Mouse (Mus musculus): Measurements from ENCODE around the gene Gpr55.

The Gpr55 gene

DNA sequence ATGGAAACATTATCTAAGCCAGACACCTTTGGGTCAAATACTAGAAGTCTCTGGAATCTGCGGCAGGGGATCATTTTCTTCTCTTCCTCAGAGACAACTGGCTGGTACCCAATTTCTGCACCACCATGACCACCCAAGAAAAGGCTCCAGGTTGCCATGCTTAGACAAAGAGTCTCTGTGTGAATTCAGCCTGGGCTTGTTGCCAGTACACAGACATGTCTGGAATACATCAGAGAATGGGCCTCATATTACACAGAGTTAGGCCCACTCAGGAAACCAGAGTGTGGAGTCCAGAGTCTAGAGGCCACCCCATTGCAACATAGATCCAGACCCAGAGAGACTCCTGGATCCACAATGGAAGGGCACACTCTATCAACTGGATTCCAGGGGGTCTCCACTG is 8.7 kb upstream of the Gpr55 start:
- TF ChIP-seq CTCF (conservative IDR thresholded peaks at IDR 0.05; ENCODE audit: low read length) (no peak), NANOG (IDR thresholded peaks at IDR 0.05; ENCODE audit: borderline replicate concordance, low read length) (no peak), POU5F1 (IDR thresholded peaks at IDR 0.05; ENCODE audit: borderline replicate concordance, low read length) (no peak)
- no peaks in the 10 kb centered on the region for H3K27me3 ChIP-seq (ENCODE audit: insufficient read depth, low read length)
- no peak overlapping the region for H3K4me3 ChIP-seq (replicated peaks; ENCODE audit: low read length)
- peaks cover 6% of the 10 kb centered on the region; the same call in 1 of the 2 replicates for H3K9me3 ChIP-seq (ENCODE audit: low read length)
- H3K36me3 ChIP-seq (ENCODE audit: insufficient read depth, low read length): no peaks in the 10 kb centered on the region
- no peaks in the 10 kb centered on the region for H3K4me1 ChIP-seq (replicated peaks; ENCODE audit: low read depth, low read length)

DNA sequence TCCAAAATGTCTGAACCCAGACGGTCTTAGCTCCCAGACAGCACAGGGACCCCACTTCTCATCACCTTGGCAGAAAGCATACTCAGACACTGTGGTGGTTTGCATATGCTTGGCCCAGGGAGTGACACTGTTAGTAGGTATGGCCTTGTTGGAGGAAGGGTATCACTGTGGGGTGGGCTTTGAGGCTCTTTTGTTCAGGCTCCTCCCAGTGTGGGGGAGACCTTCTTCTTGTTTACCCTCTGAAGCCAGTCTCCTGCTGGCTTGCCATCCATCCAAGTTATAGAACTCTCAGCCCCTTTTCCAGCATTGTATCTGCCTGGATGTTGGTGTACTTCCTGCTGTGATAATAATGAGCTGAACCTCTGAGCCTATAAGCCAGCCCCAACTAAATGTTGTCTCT is 8.3 kb upstream of the Gpr55 start:
- no peak for TF ChIP-seq CTCF (conservative IDR thresholded peaks at IDR 0.05; ENCODE audit: low read length)
- no peak for TF ChIP-seq POU5F1 (IDR thresholded peaks at IDR 0.05; ENCODE audit: borderline replicate concordance, low read length)
- no peak for TF ChIP-seq NANOG (IDR thresholded peaks at IDR 0.05; ENCODE audit: borderline replicate concordance, low read length)
- Histone ChIP-seq H3K4me1 (replicated peaks; ENCODE audit: low read depth, low read length) (no peaks in the 10 kb centered on the region), H3K9me3 (ENCODE audit: low read length) (peaks cover 9% of the 10 kb centered on the region; the same call in 1 of the 2 replicates), H3K4me3 (replicated peaks; ENCODE audit: low read length) (no peak overlapping the region), H3K27me3 (ENCODE audit: insufficient read depth, low read length) (no peaks in the 10 kb centered on the region), H3K36me3 (ENCODE audit: insufficient read depth, low read length) (no peaks in the 10 kb centered on the region)

DNA sequence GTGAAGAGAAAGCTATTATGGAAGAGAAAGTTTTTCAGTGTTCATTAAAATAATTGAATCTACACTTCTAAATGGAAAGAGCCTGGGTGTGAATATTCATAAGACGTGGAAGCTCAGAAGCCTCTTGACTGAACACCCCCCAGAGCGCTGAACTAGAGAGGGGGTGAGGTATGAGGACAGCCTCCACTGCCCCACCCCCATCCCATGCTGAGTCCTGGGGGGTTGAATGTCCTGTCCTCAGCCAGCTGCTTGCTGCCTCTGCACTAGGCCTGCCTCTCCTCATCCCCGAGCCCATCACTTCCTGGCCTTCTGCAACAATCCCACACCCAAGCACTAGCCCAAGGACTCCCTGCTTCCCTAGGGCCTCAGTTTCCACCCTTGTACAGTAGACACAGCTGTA is 5.0 kb upstream of the Gpr55 start:
- H3K4me3 ChIP-seq (replicated peaks; ENCODE audit: low read length): no peak overlapping the region
- H3K9me3 ChIP-seq (ENCODE audit: low read length): peaks cover 9% of the 10 kb centered on the region; the same call in 1 of the 2 replicates
- no peaks in the 10 kb centered on the region for H3K4me1 ChIP-seq (replicated peaks; ENCODE audit: low read depth, low read length)
- TF ChIP-seq POU5F1 (IDR thresholded peaks at IDR 0.05; ENCODE audit: borderline replicate concordance, low read length) (no peak), CTCF (conservative IDR thresholded peaks at IDR 0.05; ENCODE audit: low read length) (no peak), NANOG (IDR thresholded peaks at IDR 0.05; ENCODE audit: borderline replicate concordance, low read length) (no peak)
- no peaks in the 10 kb centered on the region for H3K27me3 ChIP-seq (ENCODE audit: insufficient read depth, low read length)
- H3K36me3 ChIP-seq (ENCODE audit: insufficient read depth, low read length): no peaks in the 10 kb centered on the region

DNA sequence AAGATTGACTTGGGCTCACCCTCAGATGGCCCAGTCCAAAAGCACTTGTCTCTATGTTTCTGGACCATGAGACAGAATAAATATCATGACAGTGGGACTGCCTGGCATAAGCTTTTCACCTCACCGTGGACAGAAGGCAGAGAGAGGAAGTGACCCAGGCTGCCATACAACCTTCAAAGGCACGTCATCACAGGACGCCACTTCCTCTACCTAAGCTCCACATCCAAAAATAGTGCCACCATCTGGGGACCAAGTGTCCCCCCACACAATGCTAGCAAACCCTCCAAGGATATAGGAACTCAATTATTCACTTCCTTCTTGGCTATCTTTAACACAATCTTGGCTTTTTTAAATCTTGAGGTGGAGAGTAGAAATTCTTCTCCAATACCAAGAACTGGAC is 1.3 kb upstream of the Gpr55 start:
- peaks cover 9% of the 10 kb centered on the region; the same call in 1 of the 2 replicates for H3K9me3 ChIP-seq (ENCODE audit: low read length)
- H3K27me3 ChIP-seq (ENCODE audit: insufficient read depth, low read length): peaks cover 11% of the 10 kb centered on the region
- H3K4me1 ChIP-seq (replicated peaks; ENCODE audit: low read depth, low read length): no peaks in the 10 kb centered on the region; the same call in 1 of the 2 replicates
- no peak overlapping the region for H3K4me3 ChIP-seq (replicated peaks; ENCODE audit: low read length)
- TF ChIP-seq CTCF (conservative IDR thresholded peaks at IDR 0.05; ENCODE audit: low read length) (no peak), POU5F1 (IDR thresholded peaks at IDR 0.05; ENCODE audit: borderline replicate concordance, low read length) (no peak), NANOG (IDR thresholded peaks at IDR 0.05; ENCODE audit: borderline replicate concordance, low read length) (no peak)
- no peaks in the 10 kb centered on the region for H3K36me3 ChIP-seq (ENCODE audit: insufficient read depth, low read length)

DNA sequence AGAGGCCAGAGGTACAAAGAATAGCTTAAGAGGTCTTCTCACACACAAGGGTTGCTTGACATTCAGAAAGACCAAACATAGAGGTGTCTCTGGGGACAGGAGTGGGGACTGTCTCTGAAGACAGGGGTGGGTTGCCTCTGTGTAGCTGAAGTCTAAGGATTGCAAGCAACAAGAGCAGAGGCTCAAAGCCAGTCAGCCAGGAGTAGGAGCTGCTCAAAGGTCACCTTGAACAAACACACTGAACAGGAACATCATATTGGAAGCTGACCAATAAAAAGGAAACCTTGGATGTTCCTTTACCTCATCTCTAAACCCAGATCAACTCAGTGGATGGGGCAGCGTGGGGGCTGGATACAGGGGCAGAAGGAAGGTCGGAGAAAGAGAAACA is 924 bp downstream of the Gpr55 start:
- Histone ChIP-seq H3K9me3 (ENCODE audit: low read length) (0 out of 2 replicates have a peak, but pooled peaks cover 4% of the 10 kb centered on the region), H3K27me3 (ENCODE audit: insufficient read depth, low read length) (peaks cover 11% of the 10 kb centered on the region), H3K36me3 (ENCODE audit: insufficient read depth, low read length) (no peaks in the 10 kb centered on the region), H3K4me3 (replicated peaks; ENCODE audit: low read length) (no peak overlapping the region), H3K4me1 (replicated peaks; ENCODE audit: low read depth, low read length) (no peaks in the 10 kb centered on the region; the same call in 1 of the 2 replicates)
- TF ChIP-seq CTCF (conservative IDR thresholded peaks at IDR 0.05; ENCODE audit: low read length) (no peak), NANOG (IDR thresholded peaks at IDR 0.05; ENCODE audit: borderline replicate concordance, low read length) (no peak), POU5F1 (IDR thresholded peaks at IDR 0.05; ENCODE audit: borderline replicate concordance, low read length) (no peak)

DNA sequence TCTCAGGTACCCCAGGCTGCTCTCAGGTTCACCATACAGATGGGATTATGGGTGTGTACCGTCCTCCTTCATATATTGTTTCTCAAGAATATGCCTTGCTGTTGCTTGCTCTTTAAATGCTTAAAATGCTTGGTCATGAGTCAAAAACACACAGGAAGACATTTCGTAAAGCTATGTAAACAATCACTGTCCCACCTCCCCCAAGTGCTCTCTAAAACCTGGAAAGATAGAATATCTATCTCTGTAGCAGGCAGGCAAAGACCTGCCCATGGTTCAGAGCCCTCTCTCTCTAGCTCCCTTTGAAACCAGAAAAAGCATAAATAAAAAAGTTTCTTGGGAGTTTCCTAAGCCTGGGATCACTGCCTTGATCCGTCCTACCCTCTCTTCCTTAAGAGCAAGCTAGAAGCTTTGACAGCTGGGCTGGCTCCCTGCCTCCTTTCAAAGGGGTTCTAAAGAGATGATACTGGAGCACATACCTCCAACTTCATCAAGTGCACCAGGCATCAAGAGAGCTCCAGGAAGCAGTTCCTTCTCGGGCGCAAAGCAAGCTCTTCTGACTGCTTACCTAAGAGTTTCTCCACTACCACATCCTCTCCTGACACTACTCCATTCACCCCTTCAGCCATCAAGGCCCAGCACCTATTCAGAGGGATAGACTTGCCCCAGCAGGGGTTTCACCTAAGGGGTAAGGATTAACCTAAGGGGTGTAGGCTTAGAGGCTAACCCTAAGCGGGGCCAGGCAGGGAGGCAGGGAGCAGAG is 1.5 kb downstream of the Gpr55 start:
- H3K9me3 ChIP-seq (ENCODE audit: low read length): 0 out of 2 replicates have a peak, but pooled peaks cover 1% of the 10 kb centered on the region
- TF ChIP-seq NANOG (IDR thresholded peaks at IDR 0.05; ENCODE audit: borderline replicate concordance, low read length): no peak
- no peak for TF ChIP-seq CTCF (conservative IDR thresholded peaks at IDR 0.05; ENCODE audit: low read length)
- no peak for TF ChIP-seq POU5F1 (IDR thresholded peaks at IDR 0.05; ENCODE audit: borderline replicate concordance, low read length)
- H3K27me3 ChIP-seq (ENCODE audit: insufficient read depth, low read length): peaks cover 11% of the 10 kb centered on the region
- H3K4me3 ChIP-seq (replicated peaks; ENCODE audit: low read length): no peak overlapping the region
- no peaks in the 10 kb centered on the region for H3K36me3 ChIP-seq (ENCODE audit: insufficient read depth, low read length)
- no peaks in the 10 kb centered on the region; the same call in 1 of the 2 replicates for H3K4me1 ChIP-seq (replicated peaks; ENCODE audit: low read depth, low read length)

DNA sequence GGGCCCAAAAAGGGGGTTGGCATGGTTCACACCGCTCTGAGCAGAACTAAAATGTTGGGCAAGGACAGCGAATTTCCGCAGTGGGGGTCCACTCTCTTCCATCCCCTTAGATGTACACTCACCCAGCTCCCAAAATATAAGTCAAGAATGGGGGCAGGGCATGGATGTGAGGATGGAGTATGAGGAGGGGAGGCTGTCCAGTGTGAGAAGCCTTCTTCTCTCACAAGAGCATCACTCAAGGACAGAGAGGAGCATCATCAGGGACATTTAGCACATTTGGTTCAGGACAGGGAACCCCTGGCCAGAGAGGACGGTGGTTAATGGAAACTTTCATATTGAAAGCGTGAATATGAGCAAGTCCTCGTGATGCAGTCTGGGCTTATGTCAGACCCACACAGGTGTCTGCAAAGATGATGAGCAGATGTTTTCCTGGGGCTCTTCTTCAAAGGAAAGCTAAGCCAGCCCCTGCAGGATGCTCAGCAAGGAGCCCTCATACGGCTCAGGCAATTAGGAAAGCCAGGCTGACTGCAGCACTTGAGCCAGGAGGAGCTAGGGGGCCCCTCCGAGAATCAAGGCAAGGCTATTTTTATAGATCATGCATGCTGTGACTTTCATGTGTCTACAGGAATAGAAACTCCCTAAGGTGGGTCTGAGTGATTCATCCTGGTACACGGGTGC is 2.7 kb downstream of the Gpr55 start:
- Histone ChIP-seq H3K9me3 (ENCODE audit: low read length) (no peaks in the 10 kb centered on the region), H3K36me3 (ENCODE audit: insufficient read depth, low read length) (no peaks in the 10 kb centered on the region), H3K4me3 (replicated peaks; ENCODE audit: low read length) (no peak overlapping the region), H3K27me3 (ENCODE audit: insufficient read depth, low read length) (peaks cover 11% of the 10 kb centered on the region), H3K4me1 (replicated peaks; ENCODE audit: low read depth, low read length) (no peaks in the 10 kb centered on the region; the same call in 1 of the 2 replicates)
- TF ChIP-seq CTCF (conservative IDR thresholded peaks at IDR 0.05; ENCODE audit: low read length) (no peak), POU5F1 (IDR thresholded peaks at IDR 0.05; ENCODE audit: borderline replicate concordance, low read length) (no peak), NANOG (IDR thresholded peaks at IDR 0.05; ENCODE audit: borderline replicate concordance, low read length) (no peak)

DNA sequence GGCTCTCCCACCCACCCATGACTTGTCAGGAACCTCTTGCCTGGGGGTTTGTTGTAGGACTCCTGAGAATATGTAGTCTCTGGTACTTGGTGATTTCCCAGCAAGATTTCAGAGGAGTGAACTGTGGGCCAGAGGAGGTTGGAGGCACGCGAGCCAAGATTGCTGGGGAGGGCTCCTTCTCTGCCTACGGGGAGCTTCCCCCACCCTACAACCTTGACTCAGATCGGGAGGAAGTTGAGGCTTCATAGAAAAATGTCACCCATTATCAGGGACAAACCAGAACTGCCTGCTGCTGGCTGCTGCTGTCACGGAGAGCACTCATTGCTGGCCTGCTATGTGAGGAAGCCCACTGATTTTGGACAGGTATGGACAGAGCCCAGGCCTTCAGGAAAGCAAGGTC is 3.5 kb downstream of the Gpr55 start:
- TF ChIP-seq CTCF (conservative IDR thresholded peaks at IDR 0.05; ENCODE audit: low read length) (no peak), POU5F1 (IDR thresholded peaks at IDR 0.05; ENCODE audit: borderline replicate concordance, low read length) (no peak), NANOG (IDR thresholded peaks at IDR 0.05; ENCODE audit: borderline replicate concordance, low read length) (no peak)
- Histone ChIP-seq H3K27me3 (ENCODE audit: insufficient read depth, low read length) (peaks cover 11% of the 10 kb centered on the region), H3K36me3 (ENCODE audit: insufficient read depth, low read length) (no peaks in the 10 kb centered on the region), H3K9me3 (ENCODE audit: low read length) (no peaks in the 10 kb centered on the region), H3K4me1 (replicated peaks; ENCODE audit: low read depth, low read length) (no peaks in the 10 kb centered on the region; the same call in 1 of the 2 replicates), H3K4me3 (replicated peaks; ENCODE audit: low read length) (0 out of 2 replicates have a peak overlapping the region, but pooled peaks have one; percentile 37)

Measured in E14TG2a.4 (cell line).